Comparison of ENCODE assay signal across 8 mouse cellular contexts in the genomic region with DNA sequence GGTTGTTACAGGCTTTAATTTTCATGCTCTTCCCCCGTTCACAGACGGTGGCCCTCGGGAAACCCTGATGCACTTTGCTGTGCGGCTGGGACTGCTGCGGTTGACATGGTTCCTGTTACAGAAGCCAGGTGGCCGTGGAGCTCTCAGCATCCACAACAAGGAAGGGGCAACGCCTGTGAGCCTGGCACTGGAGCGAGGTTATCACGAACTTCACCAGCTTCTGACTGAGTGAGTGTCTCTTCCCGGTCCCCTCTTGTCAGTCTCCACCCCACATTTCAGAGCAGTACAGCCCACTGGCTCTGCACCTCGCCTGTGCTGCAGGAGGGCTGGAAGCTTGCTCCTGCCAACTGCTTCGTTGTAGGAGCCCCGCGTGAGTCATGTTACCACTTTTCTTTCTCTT.
DNase-seq lines count a peak whose midpoint lies in the region; ATAC-seq lines count a peak whose summit lies in the region.

No protein-coding gene starts in this region.

- H3K36me3 ChIP-seq in kidney, embryonic 15.5 days: peaks cover 45% of the 10 kb centered on the region
- peaks cover 15% of the 10 kb centered on the region for H3K36me3 ChIP-seq in heart, embryonic 12.5 days

- H3K9ac ChIP-seq in kidney, embryonic 15.5 days: no peak overlapping the region
- no peak overlapping the region for H3K9ac ChIP-seq in heart, embryonic 12.5 days

- no peak for DNase-seq in kidney, adult 9 months
- peak; percentile 67 for DNase-seq in lung, postnatal 36 days
- DNase-seq in thymus, postnatal 0 days (ENCODE audit: low spot score): peak; percentile 90
- DNase-seq in ovary, postnatal 14 days (ENCODE audit: low spot score): no peak
- no peak for DNase-seq in layer of hippocampus, postnatal 10 days (ENCODE audit: low spot score in 2 of 2)
- DNase-seq in testis, postnatal 10 days (ENCODE audit: low spot score): no peak

- H3K4me3 ChIP-seq in kidney, embryonic 15.5 days (replicated peaks): no peak overlapping the region
- H3K4me3 ChIP-seq in heart, embryonic 12.5 days: no peak overlapping the region

- ATAC-seq in kidney, embryonic 15.5 days (replicated peaks; ENCODE audit: low FRiP score): 0 out of 2 replicates have a peak, but pooled peaks have one; percentile 33
- ATAC-seq in heart, embryonic 12.5 days (ENCODE audit: insufficient number of reproducible peaks, low FRiP score): 0 out of 2 replicates have a peak, but pooled peaks have one; percentile 53

- H3K27me3 ChIP-seq in kidney, embryonic 15.5 days: no peaks in the 10 kb centered on the region
- H3K27me3 ChIP-seq in heart, embryonic 12.5 days (replicated peaks): no peaks in the 10 kb centered on the region

- peaks cover 7% of the 10 kb centered on the region for H3K4me1 ChIP-seq in kidney, embryonic 15.5 days
- H3K4me1 ChIP-seq in heart, embryonic 12.5 days (replicated peaks): peaks cover 53% of the 10 kb centered on the region

- H3K4me2 ChIP-seq in kidney, embryonic 15.5 days: no peak overlapping the region
- H3K4me2 ChIP-seq in heart, embryonic 12.5 days: peak overlapping the region; percentile 49

- peak overlapping the region; percentile 45; the same call in 1 of the 2 replicates for H3K27ac ChIP-seq in kidney, embryonic 15.5 days
- H3K27ac ChIP-seq in heart, embryonic 12.5 days (ENCODE audit: poor library complexity, severe bottlenecking): peak overlapping the region; percentile 82

- WGBS in kidney, embryonic 15.5 days: 44% methylated on average over 14 of the region's 14 CpGs
- 16% methylated on average over 14 of the region's 14 CpGs for WGBS in heart, embryonic 12.5 days

- no peaks in the 10 kb centered on the region for H3K9me3 ChIP-seq in kidney, embryonic 15.5 days (replicated peaks)
- no peaks in the 10 kb centered on the region for H3K9me3 ChIP-seq in heart, embryonic 12.5 days (replicated peaks)

Comparison
In these comparisons a context has a peak if more than half of its experiments do, and no peak if none do; other contexts are left out.
1. DNase-seq: peak in lung, postnatal 36 days (single experiment) and thymus, postnatal 0 days (single experiment); none in kidney, adult 9 months (single experiment), ovary, postnatal 14 days (single experiment), layer of hippocampus, postnatal 10 days (0 of 2) and testis, postnatal 10 days (single experiment).